Mouse (Mus musculus) heart, postnatal 0 days (tissue): Measurements from ENCODE around the gene Ophn1. TPM values are rescaled to one million over a fixed set of nuclear protein-coding genes. Genes with fewer than 3 reads are reported as not detected.

Experiments used
- ATAC-seq: fragments of 200-750 bp; cut with Nextera tagmentation; 2 replicates; pipeline ENCODE4 v1.8.0; 2017; ENCODE audit warnings: low read depth, moderate number of reproducible peaks, moderate library complexity; ENCODE audit not compliant: insufficient read depth
- DNase-seq: peaks from one replicate; pipeline ENCODE4 v3.0.0-alpha.2; 2016; ENCODE audit warnings: low spot score
- H3K27ac ChIP-seq: fragments of 300-500 bp; sonication (generic); 2 replicates; pipeline ENCODE4 v1.5.1; 2014; ENCODE audit warnings: low read depth, mild to moderate bottlenecking
- H3K27me3 ChIP-seq: fragments of 300-500 bp; sonication (generic); 2 replicates; pipeline ENCODE4 v1.6.1; 2014; ENCODE audit warnings: low read length, mixed read lengths; ENCODE audit not compliant: control insufficient read depth, insufficient read depth
- H3K36me3 ChIP-seq: fragments of 300-500 bp; sonication (generic); replicated peaks from 2 replicates; pipeline ENCODE4 v1.6.1; 2014; ENCODE audit warnings: low read length, mixed read lengths; ENCODE audit not compliant: control insufficient read depth, insufficient read depth
- H3K4me1 ChIP-seq: fragments of 300-500 bp; sonication (generic); 2 replicates; pipeline ENCODE4 v1.6.1; 2014; ENCODE audit warnings: antibody characterized with exemption; ENCODE audit not compliant: control insufficient read depth, insufficient read depth
- H3K4me2 ChIP-seq: fragments of 300-500 bp; sonication (generic); 2 replicates; pipeline ENCODE4 v1.6.1; 2014; ENCODE audit warnings: low read depth, mild to moderate bottlenecking, low read length, moderate library complexity
- H3K4me3 ChIP-seq: fragments of 300-500 bp; sonication (generic); 2 replicates; pipeline ENCODE4 v1.5.1; 2014; ENCODE audit warnings: low read depth, low read length
- H3K9ac ChIP-seq: fragments of 300-500 bp; sonication (generic); replicated peaks from 2 replicates; pipeline ENCODE4 v1.6.1; 2014; ENCODE audit warnings: low read depth, low read length, mixed read lengths
- H3K9me3 ChIP-seq: fragments of 300-500 bp; sonication (generic); replicated peaks from 2 replicates; pipeline ENCODE4 v1.6.1; 2016; ENCODE audit warnings: low read length; ENCODE audit not compliant: control insufficient read depth
- CTCF ChIP-seq: IDR thresholded peaks from 2 replicates; pipeline ENCODE4 v1.5.1; 2016; ENCODE audit warnings: antibody characterized with exemption, control low read depth, low read depth
- EP300 ChIP-seq: IDR thresholded peaks from 2 replicates; pipeline ENCODE4 v1.6.1; 2016; ENCODE audit warnings: antibody characterized with exemption, low read depth
- WGBS: fragments of 180-500 bp; shearing (Covaris S2); extraction: QIAGEN DNeasy Blood & Tissue Kit; methylation state at CpG from one replicate; pipeline ENCODE4 v1.1.7; 2014; 5-methylcytosine and 5-hydroxymethylcytosine counted together
- polyA plus RNA-seq: library from polyadenylated mRNA; unstranded; fragments of >200 nt; fragmentation: Nextera tagmentation; extraction: Ambion mirVana; gene quantifications from 2 replicates; pipeline ENCODE4 v1.2.1, GENCODE M21; 2015
- total RNA-seq: library from RNA; depleted of rRNA; stranded (reverse); fragments of >200 nt; gene quantifications from 2 replicates; pipeline ENCODE4 v1.2.3, GENCODE M21; 2014; ENCODE audit warnings: low replicate concordance

Ophn1 gene
- total and polyA plus RNA-seq, 2 experiments from 2014 or later, result 7.6 to 22.2 TPM

GRCm38 (mm10) chrX:98628666-98629404 lies 262.0 kb downstream of the Ophn1 start:
- Histone ChIP-seq H3K27ac (no peak overlapping the region), H3K36me3 (no peaks in the 10 kb centered on the region), H3K4me2 (no peak overlapping the region), H3K4me3 (no peak overlapping the region), H3K27me3 (no peaks in the 10 kb centered on the region), H3K9me3 (no peaks in the 10 kb centered on the region), H3K4me1 (no peaks in the 10 kb centered on the region), H3K9ac (no peak overlapping the region)
- DNase-seq, result no peak
- 75% methylated on average over 3 of the region's 3 CpGs for WGBS
- ATAC-seq, result no peak
- TF ChIP-seq CTCF (no peak), EP300 (no peak)

GRCm38 (mm10) chrX:98618865-98619264 lies 272.0 kb downstream of the Ophn1 start:
- H3K4me2 ChIP-seq, result no peak overlapping the region
- H3K27ac ChIP-seq, result no peak overlapping the region
- TF ChIP-seq CTCF (peak; percentile 55), EP300 (no peak)
- H3K4me1 ChIP-seq, result no peaks in the 10 kb centered on the region
- H3K27me3 ChIP-seq, result no peaks in the 10 kb centered on the region
- H3K9me3 ChIP-seq, result no peaks in the 10 kb centered on the region
- 4% methylated on average over 2 of the region's 2 CpGs for WGBS
- no peak overlapping the region for H3K4me3 ChIP-seq
- ATAC-seq (no peak), DNase-seq (peak; percentile 9)
- H3K9ac ChIP-seq, result no peak overlapping the region
- no peaks in the 10 kb centered on the region for H3K36me3 ChIP-seq

GRCm38 (mm10) chrX:98617426-98617825 lies 273.4 kb downstream of the Ophn1 start:
- 54% methylated on average over 4 of the region's 4 CpGs for WGBS
- H3K4me1 ChIP-seq, result no peaks in the 10 kb centered on the region
- DNase-seq (no peak), ATAC-seq (no peak)
- H3K27me3 ChIP-seq, result no peaks in the 10 kb centered on the region
- H3K9me3 ChIP-seq, result no peaks in the 10 kb centered on the region
- H3K4me2 ChIP-seq, result no peak overlapping the region
- H3K27ac ChIP-seq, result no peak overlapping the region
- H3K36me3 ChIP-seq, result no peaks in the 10 kb centered on the region
- H3K9ac ChIP-seq, result no peak overlapping the region
- H3K4me3 ChIP-seq, result no peak overlapping the region
- TF ChIP-seq EP300 (no peak), CTCF (no peak)

GRCm38 (mm10) chrX:98574201-98574600 lies 316.6 kb downstream of the Ophn1 start:
- DNase-seq (no peak), ATAC-seq (no peak)
- Histone ChIP-seq H3K36me3 (no peaks in the 10 kb centered on the region), H3K4me1 (no peaks in the 10 kb centered on the region), H3K27ac (no peak overlapping the region), H3K27me3 (no peaks in the 10 kb centered on the region), H3K9me3 (no peaks in the 10 kb centered on the region), H3K9ac (no peak overlapping the region), H3K4me3 (no peak overlapping the region), H3K4me2 (no peak overlapping the region)
- TF ChIP-seq CTCF (no peak), EP300 (no peak)

- H3K36me3 ChIP-seq, result no peaks in the 10 kb centered on the region
- no peak overlapping the region for H3K27ac ChIP-seq
- ATAC-seq, result no peak
- no peak for DNase-seq
- no peak overlapping the region for H3K4me2 ChIP-seq
- 93% methylated on average over 1 of the region's 1 CpGs for WGBS
- H3K9ac ChIP-seq, result no peak overlapping the region
- no peak for TF ChIP-seq EP300
- no peak for TF ChIP-seq CTCF
- H3K4me1 ChIP-seq, result no peaks in the 10 kb centered on the region
- H3K9me3 ChIP-seq, result no peaks in the 10 kb centered on the region
- no peaks in the 10 kb centered on the region for H3K27me3 ChIP-seq
- no peak overlapping the region for H3K4me3 ChIP-seq
Observed at GRCm38 (mm10) chrX:98546458-98546857, 344.4 kb downstream of the Ophn1 start.

GRCm38 (mm10) chrX:98515329-98515728 lies 375.5 kb downstream of the Ophn1 start:
- Histone ChIP-seq H3K4me3 (no peak overlapping the region), H3K27me3 (no peaks in the 10 kb centered on the region), H3K9me3 (no peaks in the 10 kb centered on the region), H3K36me3 (no peaks in the 10 kb centered on the region), H3K9ac (no peak overlapping the region), H3K4me1 (no peaks in the 10 kb centered on the region), H3K27ac (no peak overlapping the region), H3K4me2 (no peak overlapping the region)
- ATAC-seq (no peak), DNase-seq (no peak)
- TF ChIP-seq EP300 (no peak), CTCF (no peak)
- WGBS, result 69% methylated on average over 2 of the region's 2 CpGs
